In the genomic region with DNA sequence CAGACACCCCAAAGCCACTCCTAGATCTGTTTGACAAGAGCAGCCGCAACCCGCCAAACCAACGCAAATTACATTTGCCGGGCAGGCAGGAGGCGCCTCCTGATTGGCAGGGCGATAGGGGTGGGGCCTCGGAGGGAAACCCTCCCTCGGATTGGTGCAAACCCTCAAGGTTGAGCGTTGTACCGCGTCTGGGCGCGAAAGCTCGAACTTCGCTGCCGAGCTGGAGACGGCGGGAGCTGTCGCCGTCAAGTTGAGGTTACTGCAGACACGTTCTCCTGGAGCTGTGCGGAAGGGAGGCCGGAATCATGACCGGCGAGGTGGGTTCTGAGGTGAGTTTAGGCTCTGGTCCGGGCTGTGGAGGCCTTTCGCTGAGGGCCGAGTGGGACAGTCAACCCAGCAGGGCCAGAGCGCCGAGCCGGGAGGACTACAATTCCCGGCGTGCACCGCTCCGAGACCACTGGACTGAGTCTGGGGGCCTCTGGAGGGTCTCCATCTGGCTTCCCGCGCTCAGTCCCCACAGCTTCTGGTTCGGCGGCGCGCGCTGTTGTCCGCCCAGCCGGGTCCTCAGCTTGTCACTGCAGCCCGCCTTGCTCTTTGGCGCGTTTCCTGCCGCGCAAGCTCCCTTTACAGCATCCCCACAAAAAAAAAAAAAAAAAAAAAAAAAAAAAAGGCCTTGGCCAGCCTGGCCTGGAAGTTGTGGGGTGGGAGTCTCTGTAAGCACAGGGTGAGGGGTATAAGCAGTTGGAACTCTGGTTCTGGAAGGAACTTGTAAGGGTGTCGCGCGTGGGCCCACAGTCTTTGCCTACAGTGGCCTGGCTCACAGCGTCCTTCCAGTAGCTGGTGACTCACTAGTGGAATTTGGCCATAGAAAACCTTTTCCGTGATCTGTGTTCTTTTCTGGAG, we compare ENCODE assay signal across 8 mouse cellular contexts. TPM values are rescaled to one million over a fixed set of nuclear protein-coding genes. Genes with fewer than 3 reads are reported as not detected.
DNase-seq lines count a peak whose midpoint lies in the region; ATAC-seq and TF ChIP-seq lines count a peak whose summit lies in the region.

Gene Clspn (plus strand): TSS at position 127 of the 903 bp plus-strand sequence.

- H3K27ac ChIP-seq in forebrain, embryonic 13.5 days = peak within 1 kb of the TSS; percentile 60
- H3K27ac ChIP-seq in lung, embryonic 14.5 days (ENCODE audit: low read depth) = peak within 1 kb of the TSS; percentile 77

- no peak for TF ChIP-seq CTCF in G1E (IDR thresholded peaks at IDR 0.05; ENCODE audit: low read depth, low read length)
- TF ChIP-seq CTCF in lung, embryonic 14.5 days (IDR thresholded peaks at IDR 0.05; ENCODE audit: low read depth) = no peak

- under 1% methylated on average over 54 of the region's 54 CpGs for WGBS in forebrain, embryonic 13.5 days
- under 1% methylated on average over 54 of the region's 54 CpGs for WGBS in lung, embryonic 14.5 days

- H3K9ac ChIP-seq in forebrain, embryonic 13.5 days = peak within 1 kb of the TSS; percentile 64
- H3K9ac ChIP-seq in lung, embryonic 14.5 days = peak within 1 kb of the TSS; percentile 79

- intact Hi-C loops in heart, postnatal 10 days (cut with DNase I) = loop anchor here (10.0 kb wide), 2 partner anchors 448 to 688 kb away; partner anchors contain the start of gene Smim12

- peak within 1 kb of the TSS; percentile 78 for H3K4me3 ChIP-seq in G1E (ENCODE audit: low read depth, low read length)
- H3K4me3 ChIP-seq in forebrain, embryonic 13.5 days = peak within 1 kb of the TSS; percentile 54
- H3K4me3 ChIP-seq in lung, embryonic 14.5 days (ENCODE audit: low read depth, low read length) = peak within 1 kb of the TSS; percentile 83

- peaks cover 29% of the 10 kb centered on the region for H3K4me1 ChIP-seq in G1E (ENCODE audit: insufficient read depth, low read depth, low read length)
- peaks cover 16% of the 10 kb centered on the region for H3K4me1 ChIP-seq in forebrain, embryonic 13.5 days
- H3K4me1 ChIP-seq in lung, embryonic 14.5 days (ENCODE audit: insufficient read depth) = no peaks in the 10 kb centered on the region

- H3K4me2 ChIP-seq in forebrain, embryonic 13.5 days = peak within 1 kb of the TSS; percentile 64
- peak within 1 kb of the TSS; percentile 76 for H3K4me2 ChIP-seq in lung, embryonic 14.5 days

- ATAC-seq in G1E (ENCODE audit: extremely low read depth, insufficient number of reproducible peaks, low FRiP score, poor library complexity, severe bottlenecking) = peak; percentile 97
- ATAC-seq in cerebellum, adult (ENCODE audit: insufficient number of reproducible peaks, low FRiP score, low TSS enrichment) = peak; percentile 78
- peak; percentile 97 for ATAC-seq in forebrain, embryonic 13.5 days
- peak; percentile 99 for ATAC-seq in lung, embryonic 14.5 days (ENCODE audit: insufficient read depth)
- ATAC-seq in neutrophil, adult 5-6 weeks (ENCODE audit: extremely low read depth, insufficient number of reproducible peaks, low FRiP score, poor library complexity, severe bottlenecking) = peak; percentile 94

- DNase-seq in G1E (ENCODE audit: low spot score) = peak; percentile 94
- peak; percentile 92 for DNase-seq in heart, postnatal 10 days
- peak; percentile 92 to 94 for DNase-seq in kidney, postnatal 4 days
- DNase-seq in lung, embryonic 14.5 days = peak; percentile 96
- peak; percentile 83 to 87 for DNase-seq in thymus, adult 18-20 months

- H3K27me3 ChIP-seq in G1E (ENCODE audit: insufficient read depth, low read length) = peaks cover 4% of the 10 kb centered on the region
- no peaks in the 10 kb centered on the region for H3K27me3 ChIP-seq in forebrain, embryonic 13.5 days
- H3K27me3 ChIP-seq in lung, embryonic 14.5 days (ENCODE audit: insufficient read depth, low read length) = no peaks in the 10 kb centered on the region

- H3K9me3 ChIP-seq in G1E (replicated peaks) = no peaks in the 10 kb centered on the region
- H3K9me3 ChIP-seq in forebrain, embryonic 13.5 days (replicated peaks) = no peaks in the 10 kb centered on the region
- H3K9me3 ChIP-seq in lung, embryonic 14.5 days (ENCODE audit: low read depth, low read length) = no peaks in the 10 kb centered on the region

- peaks cover 24% of the 10 kb centered on the region for H3K36me3 ChIP-seq in G1E (replicated peaks)
- peaks cover 20% of the 10 kb centered on the region for H3K36me3 ChIP-seq in forebrain, embryonic 13.5 days (ENCODE audit: poor library complexity, severe bottlenecking)
- peaks cover 18% of the 10 kb centered on the region for H3K36me3 ChIP-seq in lung, embryonic 14.5 days (ENCODE audit: insufficient read depth)

RNA-seq across cellular contexts. Expression of gene Clspn, which starts in this region (rescaled TPM):
- total RNA-seq in G1E (2014; fragmentation: Nextera tagmentation) = 61.8 and 81.4 TPM in 2 replicates
- 76.5 and 94.0 TPM in 2 replicates for total RNA-seq in G1E (2017)
- polyA plus RNA-seq in G1E (2012) = 7.9 and 11.1 TPM in 2 replicates
- 41.9 and 43.3 TPM in 2 replicates for polyA plus RNA-seq in forebrain, embryonic 13.5 days (2015; fragmentation: Nextera tagmentation; extraction: Ambion mirVana)
- 1 to 10 TPM; 5.9 to 8.2 TPM for total RNA-seq in heart, postnatal 10 days (2021)
- 52.6 and 54.3 TPM in 2 replicates for polyA plus RNA-seq in lung, embryonic 14.5 days (2014; fragmentation: Nextera tagmentation; extraction: Ambion mirVana)
- 4.5 and 9.7 TPM in 2 replicates for total RNA-seq in neutrophil, adult 5-6 weeks (2017)

Comparison
In these comparisons a context has a peak if more than half of its experiments do, and no peak if none do; other contexts are left out.
1. Peak in every context shown above with its lines: DNase-seq, ATAC-seq, H3K4me3 ChIP-seq and H3K27ac ChIP-seq.